Mouse (Mus musculus) MEL (cell line): Measurements from ENCODE around the gene Med12l. TPM values are rescaled to one million over a fixed set of nuclear protein-coding genes. Genes with fewer than 3 reads are reported as not detected.

Experiments
- DNase-seq: peaks from one replicate; pipeline ENCODE4 v3.0.0; 2011; ENCODE audit warnings: low read depth, low spot score
- H3K27ac ChIP-seq: 2 replicates; pipeline ENCODE4 v1.5.1; 2012; ENCODE audit warnings: low read depth, mild to moderate bottlenecking, control low read depth, low read length, moderate library complexity; ENCODE audit not compliant: control insufficient read depth
- H3K27me3 ChIP-seq, 2 experiments: fragments of 150-350 bp in 1 of 2; sonication (generic) in 1 of 2; 2 replicates each; pipeline ENCODE4 v1.6.1; 2012; ENCODE audit warnings: low read length in 2 of 2, mild to moderate bottlenecking in 2 of 2, improper control_type of control experiment in 1 of 2, moderate library complexity in 1 of 2; ENCODE audit not compliant: insufficient read depth in 2 of 2, control insufficient read depth in 1 of 2
- H3K36me3 ChIP-seq, 2 experiments: 2 replicates each; pipeline ENCODE4 v1.6.1; 2012 to 2014; ENCODE audit warnings: low read length in 2 of 2, improper control_type of control experiment in 1 of 2, inconsistent platforms in 1 of 2, mild to moderate bottlenecking in 1 of 2; ENCODE audit not compliant: insufficient read depth in 2 of 2, control insufficient read depth in 1 of 2
- H3K4me1 ChIP-seq, 2 experiments: fragments of 150-350 bp in 1 of 2; sonication (generic) in 1 of 2; 2 replicates each; pipeline ENCODE4 v1.6.1; 2012; ENCODE audit warnings: low read length in 2 of 2, improper control_type of control experiment in 1 of 2, mild to moderate bottlenecking in 1 of 2; ENCODE audit not compliant: insufficient read depth in 2 of 2, control insufficient read depth in 1 of 2
- H3K4me3 ChIP-seq, 2 experiments: fragments of 150-350 bp in 1 of 2; sonication (generic) in 1 of 2; 2 replicates each; pipeline ENCODE4 v1.5.1; 2012; ENCODE audit warnings: low read depth in 2 of 2, low read length in 2 of 2, mild to moderate bottlenecking in 2 of 2, moderate library complexity in 2 of 2, control low read depth in 1 of 2, improper control_type of control experiment in 1 of 2; ENCODE audit not compliant: control insufficient read depth in 1 of 2, insufficient read depth in 1 of 2
- H3K79me2 ChIP-seq: 2 replicates; pipeline ENCODE4 v1.6.1; 2012; ENCODE audit warnings: mild to moderate bottlenecking, low read length, moderate library complexity; ENCODE audit not compliant: control insufficient read depth, poor library complexity, insufficient read depth
- H3K9ac ChIP-seq: 2 replicates; pipeline ENCODE4 v1.6.1; 2012; ENCODE audit warnings: low read depth, mild to moderate bottlenecking, control low read depth, low read length, moderate library complexity; ENCODE audit not compliant: control insufficient read depth, poor library complexity, severe bottlenecking
- H3K9me3 ChIP-seq: fragments of 150-350 bp; sonication (generic); replicated peaks from 2 replicates; pipeline ENCODE4 v1.6.1; 2012; ENCODE audit warnings: mild to moderate bottlenecking, low read length, improper control_type of control experiment, moderate library complexity; ENCODE audit not compliant: insufficient read depth
- E2F4 ChIP-seq: IDR thresholded peaks from 2 replicates; pipeline ENCODE4 v1.6.1; 2011; ENCODE audit warnings: low read depth, low read length, improper control_type of control experiment, borderline replicate concordance
- ELF1 ChIP-seq: IDR thresholded peaks from 2 replicates; pipeline ENCODE4 v1.6.1; 2014; ENCODE audit warnings: low read depth, mild to moderate bottlenecking, inconsistent platforms, low read length, improper control_type of control experiment, moderate library complexity
- ETS1 ChIP-seq: IDR thresholded peaks from 2 replicates; pipeline ENCODE4 v1.6.1; 2012; ENCODE audit warnings: low read depth, mild to moderate bottlenecking, inconsistent platforms, low read length, improper control_type of control experiment, moderate library complexity
- GABPA ChIP-seq: IDR thresholded peaks from 2 replicates; pipeline ENCODE4 v1.6.1; 2012; ENCODE audit warnings: low read depth, mild to moderate bottlenecking, inconsistent platforms, low read length, improper control_type of control experiment, moderate library complexity
- GATA1 ChIP-seq: IDR thresholded peaks from 2 replicates; pipeline ENCODE4 v1.6.1; 2011; ENCODE audit warnings: low read depth, low read length, improper control_type of control experiment
- HCFC1 ChIP-seq: IDR thresholded peaks from 2 replicates; pipeline ENCODE4 v1.6.1; 2012; ENCODE audit warnings: low read depth, mild to moderate bottlenecking, inconsistent platforms, low read length, improper control_type of control experiment, moderate library complexity
- MAFK ChIP-seq: IDR thresholded peaks from 2 replicates; pipeline ENCODE4 v1.6.1; 2011; ENCODE audit warnings: low read depth, mild to moderate bottlenecking, low read length, improper control_type of control experiment, borderline replicate concordance
- MAX ChIP-seq: IDR thresholded peaks from 2 replicates; pipeline ENCODE4 v1.6.1; 2011; ENCODE audit warnings: low read length, improper control_type of control experiment
- NELFE ChIP-seq: IDR thresholded peaks from 2 replicates; pipeline ENCODE4 v1.6.1; 2011; ENCODE audit warnings: low read depth, low read length, improper control_type of control experiment
- NRF1 ChIP-seq: IDR thresholded peaks from 2 replicates; pipeline ENCODE4 v1.6.1; 2014; ENCODE audit warnings: low read depth, mild to moderate bottlenecking, inconsistent platforms, low read length, improper control_type of control experiment, moderate library complexity; ENCODE audit not compliant: poor library complexity, insufficient read depth, severe bottlenecking
- POLR2AphosphoS5 ChIP-seq: IDR thresholded peaks from 2 replicates; pipeline ENCODE4 v1.6.1; 2012; ENCODE audit warnings: low read depth, borderline replicate concordance, mild to moderate bottlenecking, inconsistent platforms, low read length, moderate library complexity, mixed read lengths
- SIN3A ChIP-seq: IDR thresholded peaks from 2 replicates; pipeline ENCODE4 v1.6.1; 2012; ENCODE audit warnings: low read length, improper control_type of control experiment, inconsistent platforms
- TAL1 ChIP-seq: IDR thresholded peaks from 2 replicates; pipeline ENCODE4 v1.6.1; 2012; ENCODE audit warnings: mild to moderate bottlenecking, inconsistent platforms, low read length, moderate library complexity, mixed read lengths
- TBP ChIP-seq: IDR thresholded peaks from 2 replicates; pipeline ENCODE4 v1.8.0; 2011; ENCODE audit warnings: low read depth, low read length, improper control_type of control experiment
- UBTF ChIP-seq: IDR thresholded peaks from 2 replicates; pipeline ENCODE4 v1.6.1; 2012; ENCODE audit warnings: low read depth, mild to moderate bottlenecking, inconsistent platforms, low read length, improper control_type of control experiment, moderate library complexity, borderline replicate concordance; ENCODE audit not compliant: insufficient read depth
- ZC3H11A ChIP-seq: IDR thresholded peaks from 2 replicates; pipeline ENCODE4 v1.6.1; 2012; ENCODE audit warnings: low read depth, mild to moderate bottlenecking, inconsistent platforms, low read length, improper control_type of control experiment
- ZKSCAN1 ChIP-seq: IDR thresholded peaks from 2 replicates; pipeline ENCODE4 v1.6.1; 2012; ENCODE audit warnings: low read depth, mild to moderate bottlenecking, inconsistent platforms, low read length, improper control_type of control experiment, moderate library complexity
- ZMIZ1 ChIP-seq: IDR thresholded peaks from 2 replicates; pipeline ENCODE4 v1.6.1; 2012; ENCODE audit warnings: low read depth, mild to moderate bottlenecking, inconsistent platforms, low read length, improper control_type of control experiment, moderate library complexity
- ZNF384 ChIP-seq: IDR thresholded peaks from 2 replicates; pipeline ENCODE4 v1.6.1; 2012; ENCODE audit warnings: low read depth, mild to moderate bottlenecking, inconsistent platforms, low read length, improper control_type of control experiment
- polyA plus RNA-seq, 2 experiments: library from polyadenylated mRNA; stranded (reverse) in 1 of 2; unstranded in 1 of 2; fragments of >175 nt in 1 of 2; fragments of >200 nt in 1 of 2; gene quantifications; 2 replicates each; pipeline versions ENCODE4 v1.2.1 to v1.2.4; 2012; ENCODE audit warnings: low replicate concordance in 2 of 2, low read depth in 1 of 2; ENCODE audit not compliant: insufficient read length in 2 of 2, insufficient read depth in 1 of 2, missing spikeins in 1 of 2
- total RNA-seq: library from RNA; depleted of rRNA; stranded (reverse); fragments of 300-350 nt; gene quantifications from 2 replicates; pipeline ENCODE4 v1.2.3, GENCODE M21; 2012

Med12l gene
- total and polyA plus RNA-seq, 3 experiments, result 0.03 TPM; not detected in 2

GRCm38 (mm10) chr3:59022971-59023370, 17.3 kb downstream of the Med12l start:
- Histone ChIP-seq H3K4me3 (no peak overlapping the region), H3K79me2 (no peaks in the 10 kb centered on the region), H3K27ac (no peak overlapping the region), H3K9me3 (no peaks in the 10 kb centered on the region), H3K9ac (no peak overlapping the region), H3K36me3 (no peaks in the 10 kb centered on the region), H3K27me3 (peaks cover 0 to 2% of the 10 kb centered on the region in 2 experiments; a peak in 2 of 4 replicates), H3K4me1 (no peaks in the 10 kb centered on the region)
- TF ChIP-seq HCFC1 (no peak), E2F4 (no peak), SIN3A (no peak), ZKSCAN1 (no peak), ELF1 (no peak), ZNF384 (no peak), GATA1 (no peak)
- DNase-seq, result no peak

- DNase-seq, result no peak
Observed at GRCm38 (mm10) chr3:59024531-59025192, 19.0 kb downstream of the Med12l start.

GRCm38 (mm10) chr3:59025193-59025535, 19.5 kb downstream of the Med12l start:
- DNase-seq, result no peak
- H3K4me1 ChIP-seq, result no peaks in the 10 kb centered on the region
- no peaks in the 10 kb centered on the region for H3K79me2 ChIP-seq
- H3K27me3 ChIP-seq, result peaks cover 0 to 2% of the 10 kb centered on the region in 2 experiments; a peak in 2 of 4 replicates
- H3K4me3 ChIP-seq, result no peak overlapping the region
- no peak overlapping the region for H3K9ac ChIP-seq
- TF ChIP-seq ETS1 (no peak), TBP (no peak), GABPA (no peak), POLR2AphosphoS5 (no peak), ZMIZ1 (no peak), MAFK (no peak), ZC3H11A (no peak), NELFE (no peak), NRF1 (no peak), UBTF (no peak), SIN3A (no peak), MAX (no peak), TAL1 (no peak)
- no peaks in the 10 kb centered on the region for H3K9me3 ChIP-seq
- H3K27ac ChIP-seq, result no peak overlapping the region
- no peaks in the 10 kb centered on the region for H3K36me3 ChIP-seq

More at GRCm38 (mm10) chr3:59024531-59025192, 19.0 kb downstream of the Med12l start:
- TF ChIP-seq UBTF, result no peak
- TF ChIP-seq, all 39 proteins: peak for 0
- Histone ChIP-seq H3K36me3 (no peaks in the 10 kb centered on the region), H3K4me1 (no peaks in the 10 kb centered on the region), H3K4me3 (no peak overlapping the region), H3K9ac (no peak overlapping the region), H3K79me2 (no peaks in the 10 kb centered on the region), H3K27ac (no peak overlapping the region), H3K9me3 (no peaks in the 10 kb centered on the region), H3K27me3 (peaks cover 0 to 2% of the 10 kb centered on the region in 2 experiments; a peak in 2 of 4 replicates)
